Mouse (Mus musculus): Measurements from ENCODE around the gene Ift88. TPM values are rescaled to one million over a fixed set of nuclear protein-coding genes. Genes with fewer than 3 reads are reported as not detected.

Gene Ift88
- polyA plus RNA-seq, 1 experiment, result 2.5 TPM

GRCm38 (mm10) chr14:57385667-57386066 is 38.2 kb upstream of the Ift88 start:
- Histone ChIP-seq H3ac (ENCODE audit: control insufficient read depth, insufficient read length, low read depth) (no peak overlapping the region), H3K27me3 (ENCODE audit: control insufficient read depth, insufficient read depth, insufficient read length) (peaks cover 24% of the 10 kb centered on the region), H3K36me3 (ENCODE audit: control insufficient read depth, insufficient read depth) (no peaks in the 10 kb centered on the region), H3K4me3 (ENCODE audit: insufficient read depth, poor library complexity, severe bottlenecking) (no peak overlapping the region), H3K79me2 (ENCODE audit: control insufficient read depth, insufficient read depth) (no peaks in the 10 kb centered on the region), H3K79me3 (ENCODE audit: low read depth) (no peaks in the 10 kb centered on the region)
- TF ChIP-seq CTCF (IDR thresholded peaks at IDR 0.05; ENCODE audit: control insufficient read depth, insufficient read depth, insufficient read length), result no peak
- TF ChIP-seq MYOD1 (IDR thresholded peaks at IDR 0.05; ENCODE audit: control insufficient read depth, insufficient read length, low read depth), result no peak
- no peak for TF ChIP-seq FOSL1 (IDR thresholded peaks at IDR 0.05; ENCODE audit: insufficient read depth, low read length, poor library complexity, severe bottlenecking)
- no peak for TF ChIP-seq CEBPB (IDR thresholded peaks at IDR 0.05; ENCODE audit: low read depth)
- no peak for TF ChIP-seq MAX (IDR thresholded peaks at IDR 0.05)
- no peak for TF ChIP-seq MYOG (IDR thresholded peaks at IDR 0.05; ENCODE audit: control insufficient read depth, extremely low read depth, insufficient read length)
- TF ChIP-seq USF1 (IDR thresholded peaks at IDR 0.05; ENCODE audit: low read depth), result no peak

GRCm38 (mm10) chr14:57386758-57387561 is 36.9 kb upstream of the Ift88 start:
- no peaks in the 10 kb centered on the region for H3K79me3 ChIP-seq (ENCODE audit: low read depth)
- H3K27me3 ChIP-seq (ENCODE audit: control insufficient read depth, insufficient read depth, insufficient read length), result peaks cover 16% of the 10 kb centered on the region
- H3K4me3 ChIP-seq (ENCODE audit: insufficient read depth, poor library complexity, severe bottlenecking), result no peak overlapping the region
- H3K79me2 ChIP-seq (ENCODE audit: control insufficient read depth, insufficient read depth), result no peaks in the 10 kb centered on the region
- no peak overlapping the region for H3ac ChIP-seq (ENCODE audit: control insufficient read depth, insufficient read length, low read depth)
- H3K36me3 ChIP-seq (ENCODE audit: control insufficient read depth, insufficient read depth), result no peaks in the 10 kb centered on the region
- no peak for TF ChIP-seq CEBPB (IDR thresholded peaks at IDR 0.05; ENCODE audit: low read depth)
- TF ChIP-seq USF1 (IDR thresholded peaks at IDR 0.05; ENCODE audit: low read depth), result no peak
- TF ChIP-seq CTCF (IDR thresholded peaks at IDR 0.05; ENCODE audit: control insufficient read depth, insufficient read depth, insufficient read length), result no peak
- no peak for TF ChIP-seq MYOG (IDR thresholded peaks at IDR 0.05; ENCODE audit: control insufficient read depth, extremely low read depth, insufficient read length)
- no peak for TF ChIP-seq MYOD1 (IDR thresholded peaks at IDR 0.05; ENCODE audit: control insufficient read depth, insufficient read length, low read depth)
- TF ChIP-seq MAX (IDR thresholded peaks at IDR 0.05), result no peak
- TF ChIP-seq FOSL1 (IDR thresholded peaks at IDR 0.05; ENCODE audit: insufficient read depth, low read length, poor library complexity, severe bottlenecking), result no peak

- H3ac ChIP-seq (ENCODE audit: control insufficient read depth, insufficient read length, low read depth), result no peak overlapping the region
Observed at GRCm38 (mm10) chr14:57391621-57392020, 32.2 kb upstream of the Ift88 start.

GRCm38 (mm10) chr14:57392278-57392677 is 31.6 kb upstream of the Ift88 start:
- Histone ChIP-seq H3K27me3 (ENCODE audit: control insufficient read depth, insufficient read depth, insufficient read length) (no peaks in the 10 kb centered on the region), H3K4me3 (ENCODE audit: insufficient read depth, poor library complexity, severe bottlenecking) (no peak overlapping the region), H3K36me3 (ENCODE audit: control insufficient read depth, insufficient read depth) (no peaks in the 10 kb centered on the region)

More at GRCm38 (mm10) chr14:57391621-57392020, 32.2 kb upstream of the Ift88 start:
- TF ChIP-seq CTCF (IDR thresholded peaks at IDR 0.05; ENCODE audit: control insufficient read depth, insufficient read depth, insufficient read length) (no peak), MYOG (IDR thresholded peaks at IDR 0.05; ENCODE audit: control insufficient read depth, extremely low read depth, insufficient read length) (no peak), MYOD1 (IDR thresholded peaks at IDR 0.05; ENCODE audit: control insufficient read depth, insufficient read length, low read depth) (no peak), CEBPB (IDR thresholded peaks at IDR 0.05; ENCODE audit: low read depth) (no peak), FOSL1 (IDR thresholded peaks at IDR 0.05; ENCODE audit: insufficient read depth, low read length, poor library complexity, severe bottlenecking) (no peak), USF1 (IDR thresholded peaks at IDR 0.05; ENCODE audit: low read depth) (no peak), MAX (IDR thresholded peaks at IDR 0.05) (no peak)
- H3K27me3 ChIP-seq (ENCODE audit: control insufficient read depth, insufficient read depth, insufficient read length), result no peaks in the 10 kb centered on the region
- no peaks in the 10 kb centered on the region for H3K79me2 ChIP-seq (ENCODE audit: control insufficient read depth, insufficient read depth)
- H3K79me3 ChIP-seq (ENCODE audit: low read depth), result no peaks in the 10 kb centered on the region
- H3K4me3 ChIP-seq (ENCODE audit: insufficient read depth, poor library complexity, severe bottlenecking), result no peak overlapping the region
- H3K36me3 ChIP-seq (ENCODE audit: control insufficient read depth, insufficient read depth), result no peaks in the 10 kb centered on the region

GRCm38 (mm10) chr14:57395470-57395869 is 28.4 kb upstream of the Ift88 start:
- no peak overlapping the region for H3K4me3 ChIP-seq (ENCODE audit: insufficient read depth, poor library complexity, severe bottlenecking)
- no peaks in the 10 kb centered on the region for H3K79me2 ChIP-seq (ENCODE audit: control insufficient read depth, insufficient read depth)
- H3K27me3 ChIP-seq (ENCODE audit: control insufficient read depth, insufficient read depth, insufficient read length), result no peaks in the 10 kb centered on the region
- H3K36me3 ChIP-seq (ENCODE audit: control insufficient read depth, insufficient read depth), result no peaks in the 10 kb centered on the region
- H3K79me3 ChIP-seq (ENCODE audit: low read depth), result no peaks in the 10 kb centered on the region
- H3ac ChIP-seq (ENCODE audit: control insufficient read depth, insufficient read length, low read depth), result no peak overlapping the region
- TF ChIP-seq MAX (IDR thresholded peaks at IDR 0.05), result no peak
- TF ChIP-seq MYOD1 (IDR thresholded peaks at IDR 0.05; ENCODE audit: control insufficient read depth, insufficient read length, low read depth), result no peak
- no peak for TF ChIP-seq MYOG (IDR thresholded peaks at IDR 0.05; ENCODE audit: control insufficient read depth, extremely low read depth, insufficient read length)
- no peak for TF ChIP-seq CTCF (IDR thresholded peaks at IDR 0.05; ENCODE audit: control insufficient read depth, insufficient read depth, insufficient read length)
- TF ChIP-seq USF1 (IDR thresholded peaks at IDR 0.05; ENCODE audit: low read depth), result no peak
- no peak for TF ChIP-seq FOSL1 (IDR thresholded peaks at IDR 0.05; ENCODE audit: insufficient read depth, low read length, poor library complexity, severe bottlenecking)
- no peak for TF ChIP-seq CEBPB (IDR thresholded peaks at IDR 0.05; ENCODE audit: low read depth)

More at GRCm38 (mm10) chr14:57392278-57392677, 31.6 kb upstream of the Ift88 start:
- Histone ChIP-seq H3K79me2 (ENCODE audit: control insufficient read depth, insufficient read depth) (no peaks in the 10 kb centered on the region), H3ac (ENCODE audit: control insufficient read depth, insufficient read length, low read depth) (no peak overlapping the region), H3K79me3 (ENCODE audit: low read depth) (no peaks in the 10 kb centered on the region)
- TF ChIP-seq USF1 (IDR thresholded peaks at IDR 0.05; ENCODE audit: low read depth) (no peak), CTCF (IDR thresholded peaks at IDR 0.05; ENCODE audit: control insufficient read depth, insufficient read depth, insufficient read length) (no peak), MAX (IDR thresholded peaks at IDR 0.05) (no peak)

All from C2C12 (cell line).